Mouse (Mus musculus): Measurements from ENCODE around the gene Zfyve16.

The Zfyve16 gene

DNA sequence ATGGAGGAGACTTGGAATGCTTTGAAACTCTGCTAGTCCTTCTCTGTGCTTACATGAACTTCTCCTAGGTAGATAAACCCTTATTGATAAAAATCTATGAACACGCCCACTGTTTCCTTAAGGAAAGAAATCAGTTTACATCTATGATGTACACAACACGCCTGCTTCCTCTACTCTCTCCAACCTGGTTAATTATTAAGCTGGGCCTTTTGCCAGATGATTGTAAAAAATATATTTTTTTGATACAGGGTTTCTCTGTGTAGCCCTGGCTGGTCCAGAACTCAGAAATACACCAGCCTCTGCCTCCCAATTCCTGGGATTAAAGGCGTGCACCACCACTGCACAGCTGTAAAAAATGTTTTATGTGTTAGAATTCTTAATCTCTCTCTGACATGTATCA is 66.0 kb downstream of the Zfyve16 start:
- no peak for DNase-seq

- DNase-seq: no peak
Measured at GRCm38 (mm10) chr13:92446872-92447271, 83.8 kb downstream of the Zfyve16 start.

GRCm38 (mm10) chr13:92440286-92440685 is 90.4 kb downstream of the Zfyve16 start:
- DNase-seq: no peak

DNA sequence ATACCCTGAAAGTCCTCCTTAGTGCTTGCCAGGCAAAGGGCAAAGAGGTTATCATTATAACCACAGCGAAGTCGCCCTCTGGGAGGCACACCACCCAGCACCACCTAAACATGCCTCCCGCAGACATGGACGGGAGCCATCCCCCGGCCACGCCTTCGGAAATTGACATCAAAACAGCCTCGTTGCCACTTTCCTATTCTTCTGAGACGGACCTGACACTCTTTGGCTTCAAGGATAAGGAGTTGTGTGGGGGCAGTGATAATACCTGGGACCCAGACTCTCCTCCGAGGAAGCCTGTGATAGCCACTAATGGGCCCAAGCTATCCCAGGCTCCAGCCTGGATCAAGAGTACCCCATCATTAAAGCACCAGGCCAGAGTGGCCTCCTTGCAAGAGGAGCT is 92.0 kb downstream of the Zfyve16 start:
- no peak for DNase-seq

Measured in lung, postnatal 4 days (tissue).